Mouse (Mus musculus) right cerebral cortex, postnatal 36 days (tissue): Measurements from ENCODE around the gene Ldoc1.
A peak's percentile ranks its signal among the peaks of the same experiment; 100 is the strongest.

Experiments
- DNase-seq, 2 experiments: peaks; one replicate each; pipeline ENCODE4 v3.0.0; 2022; ENCODE audit warnings: low spot score in 2 of 2, mixed read lengths in 1 of 2

Ldoc1 gene

DNA sequence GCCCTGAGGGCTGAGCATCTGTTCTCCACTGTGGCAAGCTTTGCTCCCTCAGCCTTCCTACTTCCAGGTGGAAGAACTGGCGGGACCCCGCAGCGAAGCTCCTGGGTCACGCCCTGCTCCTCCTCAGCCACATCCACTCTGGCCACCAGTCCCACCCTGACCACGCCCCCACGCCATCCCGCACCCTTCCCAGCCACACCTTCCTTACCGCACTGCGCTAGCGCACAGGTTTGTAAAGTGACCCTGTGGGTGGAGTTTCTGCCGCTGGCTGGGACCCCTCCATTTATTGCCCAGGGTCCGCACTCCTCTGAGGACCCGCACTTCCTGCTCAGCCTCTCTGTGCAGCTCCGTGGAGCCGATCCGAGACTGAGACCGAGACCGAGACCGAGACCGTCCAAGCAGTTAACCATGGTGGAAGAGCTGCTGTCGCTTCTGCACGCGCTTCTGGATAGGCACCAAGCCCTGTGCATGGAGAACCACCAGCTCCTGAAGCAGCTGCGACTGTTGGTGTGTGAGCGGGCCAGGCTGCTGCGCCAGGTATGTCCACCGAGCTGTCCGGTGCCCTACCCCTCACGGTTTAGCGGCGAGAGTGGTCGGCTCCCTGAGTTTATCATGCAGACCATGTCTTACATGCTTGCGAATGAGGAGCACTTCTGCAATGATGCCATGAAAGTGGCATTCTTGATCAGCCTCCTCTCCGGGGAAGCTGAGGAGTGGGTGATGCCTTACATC lies at the start of gene Ldoc1:
TSS of gene Ldoc1 (plus strand) at position 196 of the 732 bp plus-strand sequence.
- peak in 1 of 2 experiments; percentile 2 for DNase-seq

DNA sequence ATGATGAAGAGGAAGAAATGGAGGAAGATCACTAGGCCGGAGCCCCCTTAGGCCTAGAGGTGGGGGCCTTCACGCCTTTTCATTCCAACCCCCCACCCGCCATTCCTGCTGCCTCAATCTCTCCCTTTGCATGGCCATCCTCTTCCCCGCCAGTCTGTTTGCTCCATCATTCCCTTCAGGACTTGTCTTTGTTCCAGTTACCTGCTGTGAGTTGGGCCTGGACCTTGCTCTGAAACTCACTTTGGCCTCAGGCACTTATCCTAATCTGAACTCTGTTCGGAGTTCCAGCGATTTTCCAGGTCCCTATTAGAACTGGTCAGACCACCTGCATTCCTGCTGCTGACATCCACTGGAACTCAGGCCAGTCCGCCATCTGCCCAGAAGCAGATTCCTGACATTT lies 834 bp downstream of the Ldoc1 start:
- no peak for DNase-seq

DNA sequence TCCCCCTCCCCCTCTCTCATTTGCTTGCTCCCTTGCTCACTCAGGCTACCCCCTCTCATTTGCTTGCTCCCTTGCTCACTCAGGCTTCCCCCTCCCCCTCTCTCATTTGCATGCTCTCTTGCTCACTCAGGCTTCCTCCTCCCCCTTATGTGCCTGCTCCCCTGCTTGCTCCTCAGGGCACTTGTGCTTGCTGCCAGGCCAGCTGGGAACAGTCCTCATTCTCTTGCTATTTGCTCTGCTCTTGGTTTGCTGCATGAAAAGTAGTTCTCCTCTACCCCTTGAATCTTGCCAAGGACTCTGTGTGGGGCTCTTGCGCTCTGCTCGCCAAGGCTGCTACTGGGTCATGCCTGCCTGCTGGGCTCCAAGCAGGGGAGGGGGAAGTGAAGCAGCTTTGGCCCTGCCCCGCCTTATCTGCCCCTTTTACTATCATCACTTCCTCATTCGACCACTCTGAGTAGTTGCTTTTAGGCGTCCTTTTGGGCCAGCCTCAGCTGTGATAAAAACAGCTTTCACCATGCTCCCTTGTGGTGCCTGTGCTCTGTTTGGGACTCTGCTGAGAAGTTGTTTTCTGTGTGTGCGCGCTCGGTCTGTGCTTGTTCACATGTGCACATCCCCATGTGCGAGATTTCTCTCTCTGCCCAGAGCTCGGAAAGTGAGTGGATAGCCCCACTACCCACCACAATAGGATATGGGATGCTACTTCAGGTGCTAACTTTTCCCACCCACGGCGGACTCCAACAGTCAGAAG lies 13.2 kb downstream of the Ldoc1 start:
- DNase-seq, result peak; percentile 3 to 12

- DNase-seq, result no peak
These were observed 14.0 kb downstream of the Ldoc1 start for GRCm38 (mm10) chrX:61723029-61723980.

DNA sequence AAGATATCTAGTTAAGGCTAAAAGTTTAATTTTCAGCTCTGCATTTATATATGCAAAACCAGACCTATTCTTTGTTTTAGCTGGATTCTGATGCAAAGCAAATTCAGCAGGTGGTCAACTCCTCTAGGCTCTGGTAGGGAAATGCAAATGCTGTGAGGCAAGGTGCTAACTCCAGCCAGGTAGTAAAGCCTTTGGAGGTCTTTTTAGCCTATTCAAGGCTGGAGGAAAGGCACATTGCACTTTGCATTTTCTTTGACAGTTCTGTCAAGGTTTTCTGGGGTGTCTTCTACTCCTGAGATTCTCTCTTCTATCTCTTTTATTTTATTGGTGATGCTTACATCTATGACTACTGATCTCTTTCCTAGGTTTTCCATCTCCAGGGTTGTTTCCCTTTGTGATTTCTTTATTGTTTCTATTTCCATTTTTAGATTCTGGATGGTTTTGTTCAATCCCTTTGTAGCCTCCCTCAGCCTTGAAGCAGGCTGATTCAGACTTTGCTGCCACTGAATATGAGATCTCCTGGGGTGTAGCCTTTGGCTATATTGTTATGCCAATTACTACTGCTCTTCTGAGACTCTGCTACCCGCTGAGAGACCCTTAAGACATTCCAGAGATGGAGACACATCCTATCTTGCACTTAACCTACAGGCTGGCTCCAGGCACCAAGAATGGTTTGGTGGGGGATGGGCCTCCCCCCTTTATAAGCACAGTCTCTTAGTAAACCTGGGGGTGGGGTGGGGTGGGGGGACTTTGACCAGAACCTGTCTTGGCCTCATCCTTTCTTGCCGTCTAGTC lies 18.4 kb downstream of the Ldoc1 start:
- no peak for DNase-seq
